Mouse (Mus musculus): ENCODE measurements around the gene 1520401A03Rik. TPM values are rescaled to one million over a fixed set of nuclear protein-coding genes. Genes with fewer than 3 reads are reported as not detected.

Gene 1520401A03Rik
- polyA plus RNA-seq, 1 experiment, result 7.1 TPM

- no peak for TF ChIP-seq CTCF (IDR thresholded peaks at IDR 0.05; ENCODE audit: control insufficient read depth, insufficient read depth, insufficient replicate concordance, low read depth, low read length)
- no peak for TF ChIP-seq POLR2A (IDR thresholded peaks at IDR 0.05; ENCODE audit: control insufficient read depth, low read depth, low read length)
- peaks cover 37% of the 10 kb centered on the region for H3K4me1 ChIP-seq (ENCODE audit: control insufficient read depth, insufficient read depth, low read length)
- 0 out of 2 replicates have a peak, but pooled peaks cover 4% of the 10 kb centered on the region for H3K27me3 ChIP-seq (ENCODE audit: control insufficient read depth, insufficient read depth, low read length)
- no peaks in the 10 kb centered on the region for H3K36me3 ChIP-seq (ENCODE audit: control insufficient read depth, insufficient read depth, low read length)
- no peak overlapping the region for H3K27ac ChIP-seq (ENCODE audit: control insufficient read depth, insufficient read depth, low read depth, low read length)
- peak overlapping the region; percentile 9 for H3K4me3 ChIP-seq (ENCODE audit: control insufficient read depth, low read depth, low read length)
These were observed 19.7 kb upstream of the 1520401A03Rik start for GRCm38 (mm10) chr17:23742210-23742793.

- Histone ChIP-seq H3K27me3 (ENCODE audit: control insufficient read depth, insufficient read depth, low read length) (0 out of 2 replicates have a peak, but pooled peaks cover 4% of the 10 kb centered on the region), H3K4me1 (ENCODE audit: control insufficient read depth, insufficient read depth, low read length) (peaks cover 37% of the 10 kb centered on the region), H3K4me3 (ENCODE audit: control insufficient read depth, low read depth, low read length) (no peak overlapping the region), H3K27ac (ENCODE audit: control insufficient read depth, insufficient read depth, low read depth, low read length) (no peak overlapping the region), H3K36me3 (ENCODE audit: control insufficient read depth, insufficient read depth, low read length) (no peaks in the 10 kb centered on the region)
- TF ChIP-seq POLR2A (IDR thresholded peaks at IDR 0.05; ENCODE audit: control insufficient read depth, low read depth, low read length) (no peak), CTCF (IDR thresholded peaks at IDR 0.05; ENCODE audit: control insufficient read depth, insufficient read depth, insufficient replicate concordance, low read depth, low read length) (no peak)
These were observed 19.0 kb upstream of the 1520401A03Rik start for GRCm38 (mm10) chr17:23741359-23742209.

GRCm38 (mm10) chr17:23740598-23741021 is 18.0 kb upstream of the 1520401A03Rik start, which contains the start of gene Paqr4:
Paqr4 (minus strand) TSS chr17:23740867.
- Histone ChIP-seq H3K27me3 (ENCODE audit: control insufficient read depth, insufficient read depth, low read length) (0 out of 2 replicates have a peak, but pooled peaks cover 4% of the 10 kb centered on the region), H3K36me3 (ENCODE audit: control insufficient read depth, insufficient read depth, low read length) (no peaks in the 10 kb centered on the region), H3K4me1 (ENCODE audit: control insufficient read depth, insufficient read depth, low read length) (peaks cover 35% of the 10 kb centered on the region), H3K27ac (ENCODE audit: control insufficient read depth, insufficient read depth, low read depth, low read length) (no peak within 1 kb of the TSS), H3K4me3 (ENCODE audit: control insufficient read depth, low read depth, low read length) (peak within 1 kb of the TSS; percentile 74)
- TF ChIP-seq POLR2A (IDR thresholded peaks at IDR 0.05; ENCODE audit: control insufficient read depth, low read depth, low read length) (no peak), CTCF (IDR thresholded peaks at IDR 0.05; ENCODE audit: control insufficient read depth, insufficient read depth, insufficient replicate concordance, low read depth, low read length) (no peak)

GRCm38 (mm10) chr17:23740136-23740584 is 17.6 kb upstream of the 1520401A03Rik start:
- TF ChIP-seq CTCF (IDR thresholded peaks at IDR 0.05; ENCODE audit: control insufficient read depth, insufficient read depth, insufficient replicate concordance, low read depth, low read length) (no peak), POLR2A (IDR thresholded peaks at IDR 0.05; ENCODE audit: control insufficient read depth, low read depth, low read length) (no peak)
- Histone ChIP-seq H3K27ac (ENCODE audit: control insufficient read depth, insufficient read depth, low read depth, low read length) (no peak overlapping the region), H3K4me3 (ENCODE audit: control insufficient read depth, low read depth, low read length) (peak overlapping the region; percentile 74), H3K36me3 (ENCODE audit: control insufficient read depth, insufficient read depth, low read length) (no peaks in the 10 kb centered on the region), H3K27me3 (ENCODE audit: control insufficient read depth, insufficient read depth, low read length) (0 out of 2 replicates have a peak, but pooled peaks cover 4% of the 10 kb centered on the region), H3K4me1 (ENCODE audit: control insufficient read depth, insufficient read depth, low read length) (peaks cover 31% of the 10 kb centered on the region)

- Histone ChIP-seq H3K4me3 (ENCODE audit: control insufficient read depth, low read depth, low read length) (peak overlapping the region; percentile 74), H3K27ac (ENCODE audit: control insufficient read depth, insufficient read depth, low read depth, low read length) (no peak overlapping the region), H3K4me1 (ENCODE audit: control insufficient read depth, insufficient read depth, low read length) (peaks cover 28% of the 10 kb centered on the region), H3K27me3 (ENCODE audit: control insufficient read depth, insufficient read depth, low read length) (0 out of 2 replicates have a peak, but pooled peaks cover 4% of the 10 kb centered on the region), H3K36me3 (ENCODE audit: control insufficient read depth, insufficient read depth, low read length) (no peaks in the 10 kb centered on the region)
- no peak for TF ChIP-seq POLR2A (IDR thresholded peaks at IDR 0.05; ENCODE audit: control insufficient read depth, low read depth, low read length)
- no peak for TF ChIP-seq CTCF (IDR thresholded peaks at IDR 0.05; ENCODE audit: control insufficient read depth, insufficient read depth, insufficient replicate concordance, low read depth, low read length)
These were observed 16.9 kb upstream of the 1520401A03Rik start for GRCm38 (mm10) chr17:23739202-23740135.

GRCm38 (mm10) chr17:23738836-23739201 is 16.2 kb upstream of the 1520401A03Rik start:
- no peaks in the 10 kb centered on the region for H3K36me3 ChIP-seq (ENCODE audit: control insufficient read depth, insufficient read depth, low read length)
- H3K27ac ChIP-seq (ENCODE audit: control insufficient read depth, insufficient read depth, low read depth, low read length), result no peak overlapping the region
- 0 out of 2 replicates have a peak, but pooled peaks cover 4% of the 10 kb centered on the region for H3K27me3 ChIP-seq (ENCODE audit: control insufficient read depth, insufficient read depth, low read length)
- no peak overlapping the region for H3K4me3 ChIP-seq (ENCODE audit: control insufficient read depth, low read depth, low read length)
- TF ChIP-seq POLR2A (IDR thresholded peaks at IDR 0.05; ENCODE audit: control insufficient read depth, low read depth, low read length) (no peak), CTCF (IDR thresholded peaks at IDR 0.05; ENCODE audit: control insufficient read depth, insufficient read depth, insufficient replicate concordance, low read depth, low read length) (no peak)
- H3K4me1 ChIP-seq (ENCODE audit: control insufficient read depth, insufficient read depth, low read length), result peaks cover 28% of the 10 kb centered on the region
